Mouse (Mus musculus): ENCODE data around the gene Mpzl1.

The Mpzl1 gene

GRCm38 (mm10) chr1:165614793-165615192 is 19.5 kb downstream of the Mpzl1 start:
- no peak for DNase-seq (ENCODE audit: low spot score in 2 of 2)

DNA sequence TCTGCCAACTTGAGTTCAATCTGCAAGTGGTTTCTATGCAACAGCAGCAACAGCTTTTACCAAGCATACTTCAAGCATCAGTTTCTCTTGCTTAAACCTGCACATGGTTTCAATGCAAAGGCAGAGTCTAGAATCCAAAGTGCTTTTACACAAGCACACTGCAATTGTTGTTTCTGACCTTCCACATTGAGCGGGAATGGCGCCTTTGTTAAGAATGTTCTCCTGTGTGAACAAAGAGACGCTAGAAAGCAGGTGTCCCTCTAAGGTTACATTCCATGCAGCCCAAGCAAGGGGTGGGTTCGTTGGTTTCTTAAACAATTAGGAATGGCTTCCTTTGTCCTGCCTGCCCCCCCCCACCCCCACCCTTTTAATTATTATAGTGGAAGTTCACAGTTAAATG is 20.4 kb downstream of the Mpzl1 start:
- no peak for DNase-seq (ENCODE audit: low spot score in 2 of 2)

- DNase-seq (ENCODE audit: low spot score in 2 of 2): no peak
Observed at GRCm38 (mm10) chr1:165612714-165613113, 21.6 kb downstream of the Mpzl1 start.

- no peak for DNase-seq (ENCODE audit: low spot score in 2 of 2)
Observed at GRCm38 (mm10) chr1:165610321-165610999, 23.9 kb downstream of the Mpzl1 start.

DNA sequence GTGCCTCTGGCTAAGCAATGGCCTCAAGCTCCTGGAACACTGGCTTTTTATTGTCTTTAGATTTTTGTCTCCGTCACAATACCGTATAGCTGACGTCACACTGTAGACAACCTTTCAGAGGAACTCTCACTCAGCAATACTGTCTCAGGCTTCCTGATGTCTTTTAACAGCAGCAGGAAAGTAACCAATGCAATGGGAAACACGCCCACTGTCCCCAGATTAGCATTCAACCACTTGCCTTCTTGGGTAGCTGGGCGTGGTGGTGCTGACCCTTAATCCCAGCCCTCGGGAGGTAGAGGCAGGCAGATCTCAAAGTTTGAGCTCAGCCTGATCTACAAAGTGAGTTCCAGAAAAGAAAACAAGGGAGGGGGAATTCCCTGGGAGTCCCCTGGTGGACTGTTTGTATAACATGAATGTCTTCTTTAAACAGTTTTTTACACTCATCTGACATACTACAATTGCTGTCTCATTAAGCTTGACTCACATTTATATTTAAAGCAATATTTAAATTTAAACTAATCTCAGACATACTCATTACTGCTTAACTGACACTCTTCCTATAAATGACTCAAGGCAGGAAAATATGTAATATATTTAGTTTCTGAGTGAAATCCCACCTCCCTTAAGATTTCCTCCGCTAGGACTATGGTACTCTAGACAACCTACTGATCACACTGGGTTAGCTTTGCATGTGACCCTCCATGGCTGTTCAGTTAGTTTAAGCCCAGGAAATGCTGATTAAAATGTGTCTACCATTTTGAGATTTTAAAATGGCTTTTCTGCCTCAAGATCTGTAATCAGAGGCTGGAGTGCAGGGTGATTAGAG is 24.6 kb downstream of the Mpzl1 start:
- DNase-seq (ENCODE audit: low spot score in 2 of 2): no peak

- DNase-seq (ENCODE audit: low spot score in 2 of 2): no peak
Observed at GRCm38 (mm10) chr1:165608904-165609303, 25.4 kb downstream of the Mpzl1 start.

GRCm38 (mm10) chr1:165605774-165606173 is 28.6 kb downstream of the Mpzl1 start:
- DNase-seq (ENCODE audit: low spot score in 2 of 2): no peak

DNA sequence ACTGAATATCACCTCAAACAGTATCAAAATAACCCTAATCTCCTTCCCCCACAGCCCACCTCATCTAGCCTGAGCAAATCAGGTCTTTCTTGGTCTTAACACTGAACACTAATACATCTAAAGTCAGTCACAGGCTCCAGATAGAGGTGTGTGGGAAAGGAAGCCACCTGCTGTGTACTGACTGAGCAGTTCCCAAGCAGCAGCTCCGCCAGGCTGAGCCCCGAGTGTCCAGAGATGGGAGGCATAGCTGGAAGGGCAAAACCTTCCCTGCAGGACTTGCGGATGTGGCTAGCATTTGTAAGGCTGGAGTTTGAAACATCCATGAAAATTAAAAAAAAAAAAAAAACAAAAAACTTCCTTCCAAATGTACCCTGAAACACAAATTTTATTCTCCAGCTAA is 29.2 kb downstream of the Mpzl1 start:
- DNase-seq (ENCODE audit: low spot score in 2 of 2): no peak

- DNase-seq (ENCODE audit: low spot score in 2 of 2): no peak
Observed at GRCm38 (mm10) chr1:165604203-165604602, 30.1 kb downstream of the Mpzl1 start.

DNA sequence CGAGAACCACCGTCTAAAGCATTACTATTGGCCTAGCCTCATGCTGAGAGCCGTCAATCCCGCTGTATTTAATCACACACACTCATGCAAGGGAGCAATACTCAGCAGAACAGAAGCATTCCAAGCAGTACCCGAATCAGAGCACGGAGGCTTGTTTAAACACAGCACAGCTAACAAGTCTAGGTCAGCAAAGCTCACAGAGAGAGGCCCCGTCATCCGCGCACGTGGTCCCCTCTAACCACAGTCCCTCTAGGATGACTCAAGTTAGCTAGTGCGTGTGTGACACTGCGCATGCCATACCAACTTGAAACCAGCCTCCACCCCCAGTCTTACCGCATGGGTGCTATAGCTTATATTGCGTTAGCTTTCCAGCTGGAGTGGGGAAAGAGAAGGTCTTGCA is 31.1 kb downstream of the Mpzl1 start:
- DNase-seq (ENCODE audit: low spot score in 2 of 2): no peak

- no peak for DNase-seq (ENCODE audit: low spot score in 2 of 2)
Observed at GRCm38 (mm10) chr1:165601775-165602280, 32.5 kb downstream of the Mpzl1 start.

DNA sequence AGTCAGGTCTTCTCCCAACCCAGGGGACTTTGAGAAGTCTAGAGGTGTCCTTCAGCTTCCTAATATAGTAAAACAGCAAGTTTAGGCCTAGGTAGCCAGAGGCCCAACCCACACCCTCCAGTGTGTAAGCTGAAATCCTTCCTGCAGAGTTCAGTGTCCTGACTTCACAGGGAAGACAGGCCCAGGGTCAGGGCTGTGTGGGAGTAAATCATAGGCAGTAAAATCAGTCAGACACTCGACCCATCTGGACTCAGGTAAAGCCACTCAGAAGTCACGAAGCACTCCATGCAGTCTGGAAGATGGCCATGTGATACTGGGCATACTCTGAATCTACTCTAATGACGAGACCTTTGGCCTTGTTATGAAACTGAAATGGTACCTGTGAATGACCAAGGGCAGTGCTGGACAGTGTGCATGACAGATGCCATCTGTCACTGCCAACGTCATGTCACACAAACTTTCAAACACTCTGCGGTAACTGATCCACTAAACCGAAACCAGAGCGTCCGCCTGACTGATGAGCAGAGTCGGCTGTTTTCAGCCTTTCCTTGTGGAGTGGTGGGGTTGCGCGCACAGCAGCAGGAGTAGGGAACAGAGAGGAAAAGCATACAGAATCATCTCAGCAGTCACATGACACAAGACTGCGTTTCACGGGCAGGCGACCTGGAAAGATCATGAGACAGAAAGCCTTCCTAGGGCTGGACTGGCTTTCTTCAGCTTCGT is 39.5 kb downstream of the Mpzl1 start:
- DNase-seq (ENCODE audit: low spot score in 2 of 2): no peak

- no peak for DNase-seq (ENCODE audit: low spot score in 2 of 2)
Observed at GRCm38 (mm10) chr1:165592295-165593082, 41.8 kb downstream of the Mpzl1 start.

DNA sequence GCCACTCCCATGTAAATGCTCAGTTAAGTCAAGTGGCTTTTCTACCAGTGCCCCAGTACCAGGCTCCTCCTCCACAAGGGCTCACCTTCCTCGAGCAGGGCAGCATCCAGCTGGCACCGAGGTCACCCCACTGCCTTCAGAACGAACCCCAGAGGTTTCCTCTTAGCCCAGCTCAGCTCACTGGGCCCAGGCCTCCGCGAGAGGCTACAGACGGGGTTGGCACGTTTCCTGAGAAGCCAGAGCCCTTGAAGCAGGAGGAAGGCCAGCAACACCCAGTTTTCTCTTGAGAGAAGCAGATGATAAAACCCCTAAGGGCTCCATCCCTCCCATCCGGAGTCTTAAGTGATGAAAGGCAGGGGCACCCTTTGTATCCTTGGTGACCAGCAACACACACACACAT is 43.6 kb downstream of the Mpzl1 start:
- DNase-seq (ENCODE audit: low spot score in 2 of 2): no peak

- DNase-seq (ENCODE audit: low spot score in 2 of 2): no peak
Observed at GRCm38 (mm10) chr1:165589280-165590048, 44.9 kb downstream of the Mpzl1 start.

GRCm38 (mm10) chr1:165587845-165588244 is 46.5 kb downstream of the Mpzl1 start:
- no peak for DNase-seq (ENCODE audit: low spot score in 2 of 2)

DNA sequence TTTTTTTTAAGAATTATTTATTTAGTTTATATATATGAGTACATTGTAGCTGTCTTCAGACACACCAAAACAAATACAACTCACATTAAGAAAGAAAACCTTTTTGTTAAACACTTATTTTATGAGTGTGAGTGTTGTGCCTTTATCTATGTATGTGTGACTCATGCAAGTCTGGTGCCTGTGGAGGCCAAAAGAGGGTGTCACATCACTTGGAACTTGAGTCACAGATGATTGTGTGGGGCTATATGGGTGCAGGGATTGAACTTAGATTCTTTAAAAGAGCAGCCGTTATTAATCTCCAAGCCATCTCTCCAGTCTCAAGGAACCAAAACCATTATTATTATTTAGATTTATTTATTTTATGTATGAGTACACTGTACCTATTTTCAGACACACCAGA is 48.0 kb downstream of the Mpzl1 start:
- no peak for DNase-seq (ENCODE audit: low spot score in 2 of 2)

GRCm38 (mm10) chr1:165585389-165586104 is 48.8 kb downstream of the Mpzl1 start:
- DNase-seq (ENCODE audit: low spot score in 2 of 2): no peak

- DNase-seq (ENCODE audit: low spot score in 2 of 2): peak; percentile 77 to 80
Observed at GRCm38 (mm10) chr1:165583529-165584184, 50.7 kb downstream of the Mpzl1 start.

DNA sequence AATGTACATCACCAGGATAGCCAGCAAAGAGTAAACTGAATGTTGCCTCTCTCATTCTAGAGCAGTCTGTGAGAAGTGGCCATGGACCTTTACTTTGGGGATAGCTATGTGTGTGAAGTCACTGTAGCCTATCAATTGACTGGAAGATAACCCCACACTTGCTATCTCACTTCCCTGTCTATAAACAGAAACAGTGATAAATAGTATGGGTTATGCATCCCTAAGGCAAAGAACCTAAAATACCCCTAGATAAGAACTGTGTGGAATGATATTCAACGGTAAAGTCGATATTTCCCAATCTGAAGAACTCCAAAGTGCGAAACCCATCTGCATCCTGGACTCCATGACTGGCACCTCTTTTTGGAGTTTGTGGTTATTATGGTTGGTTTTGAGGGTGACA is 53.1 kb downstream of the Mpzl1 start:
- DNase-seq (ENCODE audit: low spot score in 2 of 2): no peak
